Mouse (Mus musculus) neutrophil, adult 5-6 weeks (primary cell): ENCODE data around the gene Neurog1. TPM values are rescaled to one million over a fixed set of nuclear protein-coding genes. Genes with fewer than 3 reads are reported as not detected.

ENCODE experiments used
- ATAC-seq: fragments of 151-379, 151-347 bp; 2 replicates; pipeline ENCODE4 v1.8.0; 2017; ENCODE audit warnings: mild to moderate bottlenecking, moderate TSS enrichment; ENCODE audit not compliant: insufficient number of reproducible peaks, poor library complexity, low FRiP score, severe bottlenecking; ENCODE audit errors: extremely low read depth
- total RNA-seq: library from RNA; stranded (forward); fragments of 200-1000 nt; gene quantifications from 2 replicates; pipeline ENCODE4 v1.2.3, GENCODE M21; 2017

The Neurog1 gene
- total RNA-seq, 1 experiment from 2014 or later: not detected

DNA sequence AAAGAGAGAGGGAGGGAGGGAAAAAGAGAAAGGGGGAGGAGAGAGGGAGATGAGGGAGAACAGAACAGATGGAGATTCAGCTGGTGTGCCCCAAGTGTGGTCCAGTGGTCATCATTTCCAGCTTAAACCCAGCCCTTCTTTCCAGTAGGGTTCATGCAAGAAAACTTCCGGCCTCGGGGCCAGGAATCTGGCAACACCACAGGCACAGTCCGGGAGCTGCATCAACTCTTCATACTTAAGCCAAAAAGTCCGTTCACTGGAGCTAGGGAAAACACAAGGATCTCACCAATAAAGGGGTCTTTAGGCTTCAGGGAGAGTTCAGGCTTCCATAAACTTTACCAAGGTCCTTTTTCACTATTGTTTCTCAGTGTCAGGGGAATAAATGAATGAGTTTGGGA lies 29.1 kb downstream of the Neurog1 start:
- no peak for ATAC-seq

DNA sequence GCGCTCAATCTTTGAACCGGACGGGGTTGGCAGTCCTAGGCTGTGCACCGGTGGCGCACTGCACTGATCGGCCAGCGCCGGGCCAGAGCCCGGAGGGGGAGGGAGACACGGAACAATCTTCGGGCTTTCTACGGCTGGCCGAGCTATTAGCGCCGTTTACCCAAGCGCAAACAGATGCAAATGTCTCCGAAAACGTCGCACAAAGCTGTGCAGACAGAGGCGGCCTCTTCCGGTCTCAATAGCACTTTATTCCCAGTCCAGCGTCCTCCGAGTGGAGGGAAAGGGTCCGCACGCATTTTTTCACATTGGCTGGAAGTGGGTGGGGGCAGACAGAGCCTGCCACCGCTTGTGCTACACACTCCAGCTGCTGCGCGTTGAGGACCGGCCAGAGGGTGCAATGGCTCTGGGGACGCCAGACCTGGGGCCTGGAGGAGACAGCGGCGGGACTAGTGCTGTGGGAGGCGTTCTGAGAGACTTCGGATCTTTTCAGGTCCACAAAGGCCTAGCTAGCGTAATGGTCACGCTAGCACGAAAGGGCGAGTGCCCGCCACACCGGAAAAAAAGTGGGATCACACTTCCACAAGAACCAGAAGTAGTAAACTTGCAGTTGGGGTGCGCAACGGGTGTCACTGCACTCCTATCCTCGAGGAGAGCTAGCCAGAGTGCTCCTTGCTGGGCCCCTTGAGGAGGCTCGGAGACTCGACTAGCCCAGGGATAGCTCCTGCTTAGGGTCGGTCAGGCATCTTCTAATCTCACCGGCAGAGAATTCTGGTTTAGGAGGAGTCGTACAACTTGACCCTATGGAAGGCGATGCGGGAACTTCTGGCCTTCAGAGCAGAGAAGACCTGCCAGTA lies 29.7 kb downstream of the Neurog1 start:
- no peak for ATAC-seq

- no peak for ATAC-seq
Observed at GRCm38 (mm10) chr13:56221129-56221910, 30.6 kb downstream of the Neurog1 start.

GRCm38 (mm10) chr13:56219254-56219653 lies 32.7 kb downstream of the Neurog1 start:
- ATAC-seq: no peak

DNA sequence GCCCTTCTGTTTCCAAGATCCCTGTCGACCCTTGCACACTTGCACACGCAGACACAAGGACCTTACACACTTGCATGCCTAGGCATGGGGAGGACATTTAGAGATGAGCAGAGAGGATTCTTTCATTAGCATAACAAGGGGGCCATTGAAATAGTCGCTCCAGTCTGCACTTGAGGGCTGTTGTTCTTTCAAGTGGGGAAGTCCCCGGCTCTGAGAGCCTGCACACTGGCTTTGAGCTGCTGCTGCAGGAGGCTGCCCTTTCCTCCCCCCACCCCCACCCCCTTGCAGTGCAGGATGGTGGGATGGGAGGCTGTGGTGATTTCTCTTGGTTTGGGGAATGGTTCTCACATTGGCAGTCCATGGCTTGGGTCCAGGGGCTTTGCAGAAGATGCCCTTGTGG lies 35.9 kb downstream of the Neurog1 start:
- no peak for ATAC-seq

DNA sequence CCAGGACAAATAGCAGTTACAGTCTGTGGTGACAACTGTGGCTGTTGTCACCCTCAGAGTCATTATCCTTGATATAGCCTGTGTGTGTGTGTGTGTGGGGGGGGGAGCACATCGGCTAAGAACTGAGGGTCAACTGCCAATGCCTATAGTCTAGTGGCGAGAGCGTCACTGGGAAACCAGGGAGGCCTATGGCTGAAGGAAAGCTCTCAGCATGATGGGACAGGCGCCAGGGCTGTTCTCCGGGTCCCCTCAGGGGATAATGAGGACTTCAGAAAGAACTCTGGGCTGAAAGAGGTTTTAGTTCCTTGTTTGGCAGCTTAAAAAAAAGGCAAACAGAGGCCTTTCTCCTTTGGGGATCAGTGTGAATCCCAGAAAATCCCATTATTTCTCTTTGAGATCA lies 37.3 kb downstream of the Neurog1 start:
- no peak for ATAC-seq

DNA sequence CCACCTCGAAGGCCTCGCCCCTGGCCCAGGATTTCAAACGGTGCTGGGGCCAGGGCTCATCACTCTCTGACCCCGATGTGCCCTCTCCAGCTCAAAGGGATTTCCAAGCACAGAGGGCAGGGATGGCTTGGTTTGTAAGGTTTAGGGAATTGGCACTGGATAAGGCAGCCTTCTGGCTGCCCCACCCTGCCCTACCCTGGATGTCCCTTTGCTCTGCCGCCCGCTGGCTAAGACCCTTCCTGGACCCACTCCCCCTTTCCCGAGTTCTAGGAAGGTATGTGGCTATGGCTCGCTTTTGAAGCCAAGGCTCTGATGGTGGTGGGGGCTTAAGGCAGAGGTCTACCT lies 42.9 kb downstream of the Neurog1 start:
- ATAC-seq: no peak

DNA sequence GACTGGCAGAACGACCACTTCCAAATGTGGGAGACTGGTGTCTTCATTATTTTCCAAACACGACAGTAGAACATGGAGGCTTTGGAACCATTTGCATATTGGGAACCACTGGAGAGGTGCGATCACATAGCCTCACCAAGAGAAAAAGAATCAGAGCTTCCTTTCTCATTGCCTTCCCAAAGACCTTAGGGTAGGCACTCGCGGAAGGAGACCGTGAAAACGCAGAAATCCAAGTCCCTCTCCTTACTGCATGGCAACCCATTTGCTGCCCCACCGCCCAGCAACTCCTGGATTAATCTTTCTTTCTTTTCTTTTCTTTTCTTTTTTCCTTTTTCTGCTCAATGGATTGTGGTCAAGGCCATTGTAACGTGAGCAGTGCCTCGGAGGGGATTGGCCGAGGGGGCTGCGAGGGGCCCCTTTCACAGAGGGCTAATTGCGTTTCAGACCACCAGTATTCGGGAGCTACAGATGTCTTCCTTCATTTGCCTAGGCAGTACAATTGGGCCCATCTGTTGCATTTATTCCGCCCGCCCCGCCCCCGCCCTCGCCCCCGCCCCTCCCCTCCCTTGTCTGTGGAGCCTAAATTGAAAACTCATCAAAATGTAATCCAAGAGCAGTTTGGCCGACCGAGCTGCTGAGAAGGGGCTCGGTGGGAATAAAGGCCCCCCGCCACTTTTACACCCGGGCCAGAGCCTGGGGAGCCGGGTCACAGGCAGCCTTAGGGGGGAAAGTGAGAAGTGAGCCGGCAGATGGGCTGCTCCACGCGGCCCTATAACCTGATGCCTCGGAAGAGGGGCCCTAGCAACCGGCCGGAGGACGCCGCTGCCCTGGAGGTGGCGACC lies 43.5 kb downstream of the Neurog1 start:
- no peak for ATAC-seq

Other genes with a start within 250 kb of the Neurog1 start
- gene H2afy, start 115.8 kb downstream of the Neurog1 start, total RNA-seq: 219 and 235 TPM in 2 replicates
- 5.2 and 7.1 TPM in 2 replicates for gene Tifab, start 73.3 kb downstream of the Neurog1 start, total RNA-seq
- gene Cxcl14, start 44.4 kb upstream of the Neurog1 start, total RNA-seq: not detected in 2 replicates
- not detected in 2 replicates for gene Gm3045, start 174.4 kb upstream of the Neurog1 start, total RNA-seq
- 0.12 and 0.61 TPM in 2 replicates for gene Slc25a48, start 186.2 kb upstream of the Neurog1 start, total RNA-seq
- gene Il9, start 230.1 kb upstream of the Neurog1 start, total RNA-seq: not detected in 2 replicates